Mouse (Mus musculus) testis, adult 2 months (tissue): ENCODE results near the gene Ccdc177. TPM values are rescaled to one million over a fixed set of nuclear protein-coding genes. Genes with fewer than 3 reads are reported as not detected.

ENCODE experiments used
- H3K27ac ChIP-seq: fragments of 200-500 bp; 2 replicates; pipeline ENCODE4 v1.5.1; 2012; ENCODE audit warnings: low read depth, low read length; ENCODE audit not compliant: control insufficient read depth, insufficient read depth
- H3K27me3 ChIP-seq: fragments of 200-500 bp; 2 replicates; pipeline ENCODE4 v1.6.1; 2012; ENCODE audit warnings: mild to moderate bottlenecking, low read length, moderate library complexity; ENCODE audit not compliant: control insufficient read depth, insufficient read depth
- H3K36me3 ChIP-seq: fragments of 200-500 bp; 2 replicates; pipeline ENCODE4 v1.6.1; 2012; ENCODE audit warnings: mild to moderate bottlenecking, low read length; ENCODE audit not compliant: control insufficient read depth, insufficient read depth
- H3K4me1 ChIP-seq: fragments of 200-500 bp; 2 replicates; pipeline ENCODE4 v1.6.1; 2012; ENCODE audit warnings: low read length; ENCODE audit not compliant: control insufficient read depth, insufficient read depth
- H3K4me3 ChIP-seq: fragments of 200-500 bp; 2 replicates; pipeline ENCODE4 v1.5.1; 2012; ENCODE audit warnings: low read depth, mild to moderate bottlenecking, low read length, moderate library complexity, mixed read lengths; ENCODE audit not compliant: control insufficient read depth
- CTCF ChIP-seq: fragments of 200-500 bp; IDR thresholded peaks from 2 replicates; pipeline ENCODE4 v1.5.1; 2012; ENCODE audit warnings: low read depth, mild to moderate bottlenecking, inconsistent platforms, low read length, moderate library complexity; ENCODE audit not compliant: control insufficient read depth, insufficient read depth, insufficient replicate concordance
- POLR2A ChIP-seq: fragments of 200-500 bp; IDR thresholded peaks from 2 replicates; pipeline ENCODE4 v1.6.1; 2012; ENCODE audit warnings: low read depth, mild to moderate bottlenecking, inconsistent platforms, low read length, moderate library complexity; ENCODE audit not compliant: control insufficient read depth
- polyA plus RNA-seq: library from polyadenylated mRNA; depleted of rRNA; stranded (reverse); fragments of >200 nt; gene quantifications from 2 replicates; pipeline ENCODE4 v1.2.3, GENCODE M21; 2012

The Ccdc177 gene
- polyA plus RNA-seq, 1 experiment = 0.05 TPM

GRCm38 (mm10) chr12:80783889-80784288, 23.4 kb upstream of the Ccdc177 start:
- H3K4me1 ChIP-seq = no peaks in the 10 kb centered on the region
- H3K27me3 ChIP-seq = no peaks in the 10 kb centered on the region
- H3K36me3 ChIP-seq = no peaks in the 10 kb centered on the region
- H3K27ac ChIP-seq = no peak overlapping the region
- H3K4me3 ChIP-seq = no peak overlapping the region
- TF ChIP-seq POLR2A = no peak
- no peak for TF ChIP-seq CTCF

DNA sequence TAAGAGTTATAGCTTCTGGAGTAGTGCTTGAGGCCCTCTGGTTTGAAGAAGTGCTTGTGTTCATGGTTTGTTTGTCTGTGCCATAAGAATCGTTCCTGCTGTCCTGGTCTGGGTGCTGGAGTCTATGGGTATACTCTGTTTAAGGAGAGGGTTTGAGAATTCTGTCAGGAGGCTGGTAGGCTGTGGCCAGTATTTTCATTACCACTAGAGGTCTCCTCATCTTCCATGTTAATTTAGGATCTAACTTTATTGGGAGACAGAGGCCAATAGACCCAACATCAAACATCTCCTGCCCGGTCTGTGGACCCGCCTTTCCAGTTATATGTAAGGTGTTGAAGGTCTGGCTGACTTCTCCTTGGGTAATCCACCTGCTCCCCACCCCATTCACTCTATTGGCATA, 22.4 kb upstream of the Ccdc177 start:
- TF ChIP-seq CTCF (no peak), POLR2A (no peak)
- Histone ChIP-seq H3K4me3 (no peak overlapping the region), H3K27ac (no peak overlapping the region), H3K4me1 (peaks cover 4% of the 10 kb centered on the region), H3K36me3 (no peaks in the 10 kb centered on the region), H3K27me3 (no peaks in the 10 kb centered on the region)

DNA sequence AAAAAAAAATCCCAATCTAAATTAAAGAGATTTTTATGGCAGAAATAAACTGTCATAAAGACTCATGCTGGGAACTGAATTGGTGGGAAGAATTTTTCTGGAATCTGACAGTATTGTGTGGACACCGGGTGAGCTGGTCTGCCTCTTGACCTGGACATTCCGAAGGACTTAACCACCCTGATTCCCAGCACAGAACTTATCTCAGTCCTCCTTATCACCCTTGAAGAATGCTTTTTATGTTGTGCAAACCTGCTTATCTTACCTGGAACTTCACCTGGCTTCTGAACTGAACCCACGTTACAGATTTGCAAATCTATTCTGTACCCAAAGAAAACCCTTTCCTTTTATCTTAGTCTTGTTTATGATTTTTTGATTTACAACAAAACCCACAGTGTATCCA, 21.7 kb upstream of the Ccdc177 start:
- Histone ChIP-seq H3K27ac (no peak overlapping the region), H3K4me1 (peaks cover 5% of the 10 kb centered on the region), H3K4me3 (no peak overlapping the region), H3K27me3 (no peaks in the 10 kb centered on the region), H3K36me3 (no peaks in the 10 kb centered on the region)
- no peak for TF ChIP-seq POLR2A
- no peak for TF ChIP-seq CTCF

GRCm38 (mm10) chr12:80779760-80780159, 19.3 kb upstream of the Ccdc177 start:
- TF ChIP-seq CTCF (no peak), POLR2A (no peak)
- H3K4me3 ChIP-seq = no peak overlapping the region

DNA sequence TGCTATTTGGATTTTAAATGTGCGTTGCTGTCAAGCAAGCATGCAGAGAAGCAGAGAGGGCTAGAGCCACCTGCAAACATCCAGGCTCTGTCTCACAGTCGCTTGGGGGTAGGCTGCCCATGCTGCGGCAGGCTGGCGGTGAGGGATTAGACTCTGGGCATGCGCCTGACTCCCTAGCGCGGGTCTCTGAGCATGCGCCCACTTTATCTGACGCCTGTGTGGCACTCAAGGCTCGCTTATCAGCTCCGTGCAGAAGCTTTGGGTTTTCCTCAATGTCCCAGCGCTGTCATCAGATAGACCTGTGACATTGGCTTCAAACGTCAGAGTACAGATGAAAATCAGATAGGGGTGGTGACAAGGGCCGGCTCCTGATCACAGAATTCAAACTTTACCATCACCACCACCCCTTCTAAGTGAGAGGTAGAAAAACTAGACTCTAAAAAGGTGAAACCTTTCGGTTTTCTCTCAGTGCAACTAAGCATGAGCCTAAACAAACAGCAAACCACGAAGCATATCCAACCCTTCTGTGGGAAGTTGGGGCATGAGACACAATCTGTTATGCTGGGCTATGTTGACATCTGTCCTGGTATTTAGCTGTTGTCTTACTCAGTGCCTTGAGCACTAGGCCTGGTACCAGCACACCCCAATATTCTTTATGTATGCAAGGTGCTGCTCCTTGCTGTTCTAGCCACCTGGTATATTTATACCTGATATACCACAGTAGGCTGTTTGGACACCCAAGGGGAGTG, 17.9 kb upstream of the Ccdc177 start:
- no peak overlapping the region for H3K27ac ChIP-seq
- H3K4me1 ChIP-seq = peaks cover 5% of the 10 kb centered on the region
- TF ChIP-seq POLR2A = no peak
- no peak for TF ChIP-seq CTCF
- H3K27me3 ChIP-seq = no peaks in the 10 kb centered on the region
- H3K4me3 ChIP-seq = peak overlapping the region; percentile 54
- H3K36me3 ChIP-seq = no peaks in the 10 kb centered on the region

More at GRCm38 (mm10) chr12:80779760-80780159, 19.3 kb upstream of the Ccdc177 start:
- H3K27me3 ChIP-seq = no peaks in the 10 kb centered on the region
- H3K36me3 ChIP-seq = no peaks in the 10 kb centered on the region
- H3K27ac ChIP-seq = no peak overlapping the region
- peaks cover 5% of the 10 kb centered on the region for H3K4me1 ChIP-seq

DNA sequence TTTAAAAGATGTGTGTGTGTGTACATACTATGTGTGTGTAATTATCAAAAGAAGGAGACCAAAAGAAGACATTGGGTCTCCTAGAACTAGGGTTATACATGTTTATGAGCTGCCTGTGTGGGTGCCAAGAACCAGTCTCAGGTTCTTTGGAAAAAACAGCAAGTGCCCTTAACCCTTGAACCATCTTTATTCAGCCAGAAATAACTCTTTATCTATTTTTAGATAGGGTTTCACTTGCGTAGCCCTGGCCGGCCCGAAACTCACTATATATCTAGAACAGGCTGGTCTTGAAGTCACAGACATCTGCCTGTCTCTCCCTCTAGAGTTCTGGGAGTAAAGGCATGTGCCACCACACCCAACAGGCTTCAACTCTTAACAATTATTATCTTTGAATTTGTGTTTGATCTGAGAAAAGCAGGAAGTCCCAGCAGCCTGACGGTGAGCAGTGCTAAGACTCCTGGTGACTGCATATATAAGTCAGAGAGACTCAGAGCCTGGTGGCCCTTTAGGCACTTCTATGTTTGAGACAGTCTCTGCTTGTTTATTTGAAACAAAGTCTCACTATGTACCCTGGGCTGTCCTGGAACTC, 15.7 kb upstream of the Ccdc177 start:
- TF ChIP-seq POLR2A (no peak), CTCF (no peak)
- Histone ChIP-seq H3K36me3 (no peaks in the 10 kb centered on the region), H3K4me1 (peaks cover 5% of the 10 kb centered on the region), H3K27ac (no peak overlapping the region), H3K27me3 (no peaks in the 10 kb centered on the region), H3K4me3 (no peak overlapping the region)

- H3K4me3 ChIP-seq = no peak overlapping the region
- H3K36me3 ChIP-seq = no peaks in the 10 kb centered on the region
- H3K27me3 ChIP-seq = no peaks in the 10 kb centered on the region
- no peak overlapping the region for H3K27ac ChIP-seq
- peaks cover 6% of the 10 kb centered on the region for H3K4me1 ChIP-seq
- no peak for TF ChIP-seq CTCF
- no peak for TF ChIP-seq POLR2A
These were observed 14.3 kb upstream of the Ccdc177 start for GRCm38 (mm10) chr12:80774786-80775185.

GRCm38 (mm10) chr12:80769697-80770096, 9.2 kb upstream of the Ccdc177 start:
- 0 out of 2 replicates have a peak, but pooled peaks have one; percentile 25 for TF ChIP-seq POLR2A
- TF ChIP-seq CTCF = peak; percentile 100
- no peak overlapping the region for H3K27ac ChIP-seq
- H3K27me3 ChIP-seq = no peaks in the 10 kb centered on the region
- no peaks in the 10 kb centered on the region for H3K36me3 ChIP-seq
- H3K4me1 ChIP-seq = peaks cover 2% of the 10 kb centered on the region; the same call in 1 of the 2 replicates
- no peak overlapping the region for H3K4me3 ChIP-seq
